Mouse (Mus musculus) fibroblast of lung, adult 2 months (primary cell): ENCODE data around the gene Fosl2.
"Not testable (repeated sequence)": the region's sequence is repeated elsewhere in the genome, so short reads cannot be mapped to it uniquely, and the experiment has no call there.

Experiments
- DNase-seq: peaks from one replicate; pipeline ENCODE4 v3.0.0-alpha.2; 2011; ENCODE audit warnings: low read depth

Gene Fosl2

DNA sequence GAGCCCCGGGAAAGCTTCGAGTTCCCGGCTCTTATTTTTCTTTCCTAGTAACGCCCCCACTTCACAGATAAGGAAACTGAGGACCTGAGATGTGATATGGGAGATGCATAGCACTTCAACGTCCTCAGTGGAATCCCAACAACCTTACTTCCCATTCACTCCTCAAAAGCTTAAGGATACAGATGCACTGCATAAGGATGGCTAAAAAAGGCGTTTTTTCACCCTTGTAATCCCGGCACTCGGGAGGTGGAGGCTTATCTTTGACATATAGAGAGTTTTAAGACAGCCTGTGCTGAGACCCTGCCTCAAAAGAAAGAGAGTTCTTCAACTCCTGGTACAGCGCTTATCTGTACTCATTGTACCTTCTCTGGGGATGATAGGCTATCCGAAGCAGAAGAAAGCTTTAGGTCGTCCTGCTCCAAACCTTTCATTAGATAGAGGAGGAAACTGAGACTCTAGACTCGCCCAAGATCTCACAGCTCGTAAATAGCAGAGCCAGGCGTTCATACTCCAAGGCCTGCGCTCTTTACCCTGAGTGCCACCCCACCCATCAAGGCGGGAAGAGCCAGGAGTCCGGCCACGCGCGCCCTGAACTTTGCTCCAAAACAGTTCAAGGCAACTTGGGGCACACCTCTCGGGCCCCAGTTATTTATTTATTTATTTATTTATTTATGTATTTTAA lies 1.4 kb upstream of the Fosl2 start:
- no peak for DNase-seq

DNA sequence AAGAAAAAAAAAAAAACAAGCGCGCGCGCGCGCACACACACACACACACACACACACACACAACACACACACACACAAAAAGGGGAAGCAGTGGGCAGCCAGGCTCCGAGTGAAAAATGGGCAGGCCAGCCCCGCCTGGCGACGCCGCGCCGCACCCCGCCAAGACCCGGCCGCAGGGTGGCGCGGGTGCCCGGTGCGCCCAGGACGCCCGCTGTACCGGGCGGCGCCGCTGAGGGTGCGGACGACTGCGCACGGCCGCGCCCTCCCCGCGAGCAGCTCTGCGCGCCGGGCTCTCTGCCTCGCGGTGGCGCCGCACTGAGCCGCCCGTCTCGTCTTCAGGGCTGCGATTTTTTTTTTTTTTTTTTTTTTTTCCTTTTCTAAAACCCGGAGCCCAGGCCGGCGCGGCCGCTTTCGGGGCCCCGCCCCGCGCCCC lies 682 bp upstream of the Fosl2 start:
- DNase-seq: no peak

DNA sequence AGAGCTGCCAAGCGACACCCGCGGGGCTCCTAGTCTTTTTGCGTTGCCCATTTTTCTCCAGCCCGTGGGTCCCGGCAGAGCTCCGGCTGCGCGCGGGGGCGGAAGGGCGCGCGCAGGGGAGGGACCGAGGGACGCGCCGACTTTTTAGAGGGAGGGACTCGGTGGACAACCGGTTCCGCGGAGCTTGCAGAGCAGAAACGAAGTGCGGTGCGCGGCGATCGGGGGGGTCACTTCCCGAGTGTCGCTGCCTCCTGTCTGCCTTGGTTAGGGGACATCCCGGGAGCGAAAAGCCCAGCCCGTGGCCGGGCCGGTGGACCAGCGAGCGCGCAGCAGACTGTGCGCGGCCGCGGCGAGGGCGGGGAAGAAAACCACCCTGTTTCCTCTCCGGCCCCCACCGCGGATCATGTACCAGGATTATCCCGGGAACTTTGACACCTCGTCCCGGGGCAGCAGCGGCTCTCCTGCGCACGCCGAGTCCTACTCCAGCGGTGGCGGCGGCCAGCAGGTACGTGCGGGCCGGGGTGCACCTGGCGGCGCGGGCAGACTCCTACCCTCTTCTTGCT lies 781 bp downstream of the Fosl2 start:
- DNase-seq: no peak

DNA sequence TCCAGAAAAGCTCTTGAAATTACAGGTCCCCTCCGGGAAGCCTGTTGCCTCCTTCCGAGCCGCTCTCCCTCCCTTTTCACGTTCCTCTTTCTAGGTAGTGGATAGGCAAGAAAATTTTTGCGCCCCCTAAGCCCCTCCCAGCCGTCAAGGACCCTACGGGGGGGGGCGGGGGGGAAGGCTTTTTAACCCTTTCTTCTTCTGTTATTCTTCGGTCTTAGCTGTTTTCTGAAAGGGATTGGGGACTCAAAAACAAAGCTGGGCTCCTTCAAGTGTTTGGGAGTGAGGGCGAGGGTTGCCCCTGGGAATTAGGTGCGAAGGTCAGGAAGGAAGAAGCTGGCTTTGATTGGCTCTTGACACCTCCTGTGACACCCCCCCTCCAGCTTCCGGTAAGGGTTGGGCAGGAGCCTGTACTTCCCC lies 1.5 kb downstream of the Fosl2 start:
- DNase-seq: no peak

DNA sequence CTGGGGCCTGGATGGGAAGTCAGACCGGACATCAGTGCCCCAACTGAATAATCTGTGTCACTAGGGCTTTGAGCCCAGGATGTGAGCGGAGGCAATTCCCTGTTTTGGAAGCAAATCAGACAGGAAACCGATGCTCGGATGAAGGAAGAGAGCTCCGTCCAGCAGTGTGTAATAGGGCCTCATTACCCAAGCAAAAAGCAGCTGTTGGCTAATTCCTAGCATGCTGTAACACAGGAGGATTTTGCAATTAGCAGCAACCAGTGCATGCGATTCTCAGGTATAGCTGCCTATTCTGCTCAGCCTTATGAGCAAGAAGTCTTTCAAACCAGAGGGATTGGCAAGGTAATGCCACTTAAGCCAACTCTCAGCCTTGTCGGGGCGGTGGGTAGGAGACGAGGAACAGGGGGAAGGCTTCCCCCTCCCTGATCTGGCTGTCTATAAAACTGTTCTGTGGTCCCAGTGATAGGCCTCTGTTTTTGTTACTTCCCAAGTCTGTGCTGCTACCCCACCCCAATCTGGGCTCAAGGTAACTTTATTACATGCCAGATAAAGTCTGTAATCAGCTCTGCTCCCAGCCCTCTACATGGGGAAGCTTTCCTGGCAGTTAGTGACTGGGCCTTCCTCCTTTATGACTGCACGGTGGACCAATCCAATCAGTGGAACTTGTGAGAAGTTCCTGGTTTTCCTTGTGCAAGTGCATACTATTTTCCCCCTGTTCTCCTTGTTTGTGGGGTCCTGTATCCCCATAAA lies 3.0 kb downstream of the Fosl2 start:
- DNase-seq: no peak

DNA sequence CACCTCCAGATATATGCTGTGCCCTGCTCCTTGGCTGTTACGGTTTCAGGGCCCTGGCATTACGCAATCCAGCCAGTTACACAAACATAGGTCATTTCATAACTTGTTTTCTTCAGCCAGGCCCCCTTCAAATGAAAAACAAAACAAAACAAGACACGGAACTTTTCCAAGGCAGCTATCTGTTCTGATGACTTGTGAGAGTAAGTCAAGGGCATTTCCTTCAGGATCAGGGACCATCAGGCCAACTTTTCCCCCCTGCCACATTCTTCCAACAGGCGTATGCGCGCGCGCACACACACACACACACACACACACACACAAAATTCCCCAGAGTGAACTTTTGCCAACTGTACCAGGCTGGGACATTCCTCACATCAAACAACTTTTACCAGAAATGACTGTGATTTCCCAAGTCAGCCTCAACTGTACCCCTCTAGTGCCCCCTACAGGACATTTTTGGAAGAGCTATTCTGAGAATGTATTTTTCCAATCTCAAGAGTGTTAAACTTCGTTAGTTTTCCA lies 4.0 kb downstream of the Fosl2 start:
- DNase-seq: peak; percentile 66

DNA sequence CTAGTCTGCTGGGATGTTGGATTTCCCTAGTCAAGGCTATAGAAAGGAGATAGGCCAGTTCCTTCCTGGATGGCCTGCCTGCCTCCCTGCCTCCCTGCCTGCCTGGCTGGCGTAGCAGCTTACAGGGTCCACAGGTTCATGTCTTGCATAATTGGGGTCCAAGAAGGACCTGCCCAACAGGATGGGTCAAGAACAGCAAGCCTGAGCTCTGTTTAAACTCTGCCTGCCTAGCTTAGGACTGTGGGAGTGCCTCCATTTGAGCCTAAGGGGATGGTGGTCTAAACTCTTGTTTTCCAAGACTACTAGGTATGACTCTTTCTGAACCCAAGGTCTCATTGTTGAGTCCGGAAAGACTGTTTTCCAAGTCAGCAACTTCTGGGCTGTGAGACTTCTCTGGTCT lies 6.3 kb downstream of the Fosl2 start:
- DNase-seq: no peak

DNA sequence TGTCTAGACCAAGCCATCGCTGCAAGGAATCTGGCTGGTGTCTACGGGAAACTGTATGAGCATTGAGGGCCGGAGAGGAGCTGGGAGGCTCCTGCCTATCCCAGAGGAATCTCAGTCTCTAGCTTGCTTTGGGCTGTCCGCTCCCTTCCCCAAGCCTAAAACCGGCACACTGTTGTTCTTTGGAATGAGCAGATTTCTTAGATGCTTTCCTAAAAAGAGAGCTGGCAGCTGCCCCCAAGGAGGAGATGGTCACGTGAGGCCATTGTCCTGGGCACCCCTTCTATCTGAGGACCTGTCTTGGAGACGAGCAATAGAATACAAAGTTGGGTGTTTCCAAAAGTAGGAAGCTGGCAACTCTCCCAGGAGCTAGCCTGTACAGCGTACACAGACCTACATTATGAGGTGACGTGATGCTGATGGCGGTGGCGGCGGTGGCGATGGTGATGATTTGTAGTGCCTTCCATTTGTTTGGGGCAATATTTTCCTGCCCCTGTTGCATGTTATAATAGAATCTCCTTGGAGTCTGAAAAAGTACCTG lies 7.9 kb downstream of the Fosl2 start:
- no peak for DNase-seq

DNA sequence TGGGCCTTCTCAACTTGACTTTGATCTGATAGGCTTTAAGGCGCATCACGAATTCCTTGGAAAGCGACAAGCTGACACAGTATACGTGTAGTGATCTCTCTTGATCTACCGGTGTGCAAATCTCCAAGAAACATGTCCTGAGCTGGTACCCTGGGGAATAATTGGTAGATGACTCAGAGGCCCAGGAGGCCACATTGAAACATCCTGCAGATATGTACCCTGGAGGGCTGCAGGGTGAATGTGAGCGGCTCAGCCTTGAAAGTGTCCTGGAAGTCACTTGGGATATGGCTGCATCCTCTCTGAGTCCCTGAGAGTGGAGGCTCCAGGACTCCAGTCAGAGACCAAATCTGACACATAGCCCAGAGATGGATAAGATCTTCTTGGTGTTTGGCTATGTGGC lies 10.7 kb downstream of the Fosl2 start:
- no peak for DNase-seq

DNA sequence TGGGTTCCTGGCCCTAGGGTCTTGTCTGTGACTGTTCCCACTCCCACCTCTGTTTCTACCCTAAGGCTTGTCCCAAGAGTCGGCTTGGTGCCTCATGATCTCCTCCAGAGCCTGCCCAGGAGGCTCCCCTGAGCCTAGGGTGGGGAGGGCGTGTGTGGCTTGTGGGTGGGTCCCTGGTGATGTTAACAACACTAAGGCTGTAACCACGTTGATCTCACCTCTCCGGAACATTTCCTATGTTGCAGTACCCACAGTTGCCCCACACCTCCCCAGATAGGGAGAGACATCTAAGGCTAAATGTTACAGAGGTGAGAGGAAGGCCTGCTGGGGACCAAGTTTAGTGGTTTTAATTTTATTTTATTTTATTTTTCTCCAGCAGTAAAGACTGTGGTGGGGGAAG lies 13.0 kb downstream of the Fosl2 start:
- no peak for DNase-seq

DNA sequence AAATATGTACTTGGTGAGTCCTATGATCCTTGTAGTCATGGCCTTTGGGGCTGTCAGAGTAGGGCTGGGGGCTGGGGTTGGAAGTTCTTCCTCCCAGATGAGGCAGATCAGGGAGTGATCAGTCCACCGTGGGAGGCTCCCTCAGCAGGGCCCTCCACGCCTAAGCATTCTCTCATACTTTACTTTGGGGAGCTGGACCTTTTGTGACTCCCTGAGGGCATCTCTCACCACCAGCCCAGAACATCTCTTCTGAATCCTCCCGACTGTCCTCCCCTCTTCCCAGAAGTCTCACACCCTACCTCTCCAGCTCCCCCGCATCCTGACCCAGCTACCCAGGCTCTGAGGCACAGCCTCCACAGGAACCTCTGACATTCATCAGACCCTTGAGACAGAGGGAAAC lies 15.6 kb downstream of the Fosl2 start:
- no peak for DNase-seq

DNA sequence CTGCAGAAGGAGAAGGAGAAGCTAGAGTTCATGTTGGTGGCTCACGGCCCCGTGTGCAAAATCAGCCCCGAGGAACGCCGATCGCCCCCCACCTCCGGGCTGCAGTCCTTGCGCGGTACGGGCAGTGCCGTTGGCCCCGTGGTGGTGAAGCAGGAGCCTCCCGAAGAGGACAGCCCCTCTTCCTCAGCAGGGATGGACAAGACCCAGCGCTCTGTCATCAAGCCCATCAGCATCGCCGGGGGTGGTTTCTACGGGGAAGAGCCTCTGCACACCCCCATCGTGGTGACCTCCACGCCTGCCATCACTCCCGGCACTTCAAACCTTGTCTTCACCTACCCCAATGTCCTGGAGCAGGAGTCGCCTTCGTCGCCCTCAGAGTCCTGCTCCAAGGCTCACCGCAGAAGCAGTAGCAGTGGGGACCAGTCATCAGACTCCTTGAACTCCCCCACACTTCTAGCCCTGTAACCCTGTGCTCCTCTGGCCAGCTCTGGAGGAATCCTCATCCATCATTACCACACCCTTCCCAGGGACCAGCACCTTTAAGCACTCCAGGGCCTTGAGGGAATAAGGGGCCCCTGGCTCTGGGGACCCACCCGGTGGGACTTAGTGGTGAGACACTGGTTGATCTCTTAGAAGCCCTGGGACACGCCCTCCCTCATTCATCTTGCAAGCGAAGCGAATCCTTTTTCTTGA lies 17.3 kb downstream of the Fosl2 start:
- DNase-seq: no peak

DNA sequence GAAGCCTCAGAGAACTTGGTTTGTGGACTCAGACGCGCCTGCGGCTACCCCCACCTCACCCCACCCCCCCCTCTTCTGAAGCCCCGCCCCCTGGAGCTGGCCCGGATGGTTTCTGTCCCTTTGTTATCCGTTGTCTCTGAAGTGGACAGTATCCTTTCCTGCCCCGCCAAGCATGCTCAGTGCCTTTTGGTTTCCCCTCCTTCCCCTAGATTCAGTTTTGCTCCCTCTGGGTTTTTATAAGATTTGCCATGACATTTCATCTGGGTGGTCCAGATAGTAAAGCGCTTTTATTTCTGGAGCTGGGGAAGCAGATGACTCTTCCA lies 17.8 kb downstream of the Fosl2 start:
- DNase-seq: no peak

DNA sequence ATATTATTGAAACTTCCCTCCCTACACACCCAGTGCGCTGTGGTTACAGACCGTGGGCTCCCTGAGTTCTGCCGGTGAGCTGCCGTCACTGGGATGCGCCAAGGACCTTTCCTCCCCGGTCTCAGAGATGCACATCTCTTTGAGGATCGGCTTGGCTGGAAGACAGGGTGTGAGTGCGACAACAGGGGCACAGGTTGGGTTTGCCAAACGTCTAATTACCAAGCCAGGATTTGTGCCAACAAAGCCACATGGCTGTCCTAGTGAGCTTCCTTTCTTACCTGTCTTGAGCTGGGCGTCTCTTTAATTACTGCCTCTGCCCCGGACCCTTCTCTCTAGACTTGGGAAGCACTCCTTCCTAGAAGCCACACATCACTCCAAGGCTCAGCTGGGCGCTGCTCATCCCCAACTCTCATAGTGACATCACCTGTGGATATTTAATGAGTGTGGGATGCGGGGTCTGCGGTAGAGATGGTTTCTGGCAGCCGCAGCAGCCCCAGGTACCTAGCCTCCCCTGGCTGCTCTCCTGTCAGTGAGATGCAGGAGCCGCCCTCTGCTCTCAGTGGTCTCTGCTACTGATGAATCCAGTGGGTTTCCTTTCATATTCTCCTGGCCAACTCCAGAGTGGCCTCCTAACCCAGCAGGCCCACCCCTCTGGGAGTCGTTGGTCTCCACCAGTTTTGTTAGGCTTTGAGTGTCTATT lies 18.3 kb downstream of the Fosl2 start:
- no peak for DNase-seq

DNA sequence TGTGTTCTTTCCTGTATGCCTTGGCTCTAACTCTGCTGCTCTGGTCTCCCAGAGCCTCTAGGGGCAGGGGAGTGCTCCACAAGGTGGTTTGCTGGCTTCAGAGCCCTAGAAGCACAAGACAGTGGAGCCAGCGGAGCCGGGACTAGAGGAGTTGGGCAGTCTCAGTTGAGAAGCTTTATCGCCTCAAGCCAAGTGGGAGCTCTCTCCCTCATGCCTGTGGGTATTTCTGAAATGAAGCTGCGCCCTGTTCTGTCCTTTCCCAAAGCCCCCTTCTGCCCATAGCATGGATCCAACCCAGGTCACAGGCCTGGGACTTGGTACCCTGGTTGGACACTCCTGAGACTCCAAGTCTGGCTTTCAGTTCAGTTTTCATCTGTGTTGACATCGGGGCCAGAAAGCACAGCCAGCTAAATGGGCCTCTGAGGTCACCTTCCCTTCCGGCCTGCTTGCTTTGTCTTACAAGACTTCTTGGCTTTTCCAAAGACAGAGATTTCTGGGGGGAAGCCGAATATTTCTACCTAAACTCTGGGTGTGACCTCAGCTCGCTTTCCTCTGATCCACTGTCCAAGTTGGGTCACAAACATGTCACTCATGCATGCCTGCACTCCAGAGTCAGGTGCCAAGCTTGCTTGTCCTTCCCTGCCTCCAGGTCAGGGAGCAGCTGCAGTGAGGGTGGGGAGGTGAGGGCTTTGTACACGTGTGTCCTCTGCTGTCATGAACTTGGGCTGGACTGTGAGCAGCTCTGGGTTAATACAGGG lies 19.5 kb downstream of the Fosl2 start:
- DNase-seq: no peak

DNA sequence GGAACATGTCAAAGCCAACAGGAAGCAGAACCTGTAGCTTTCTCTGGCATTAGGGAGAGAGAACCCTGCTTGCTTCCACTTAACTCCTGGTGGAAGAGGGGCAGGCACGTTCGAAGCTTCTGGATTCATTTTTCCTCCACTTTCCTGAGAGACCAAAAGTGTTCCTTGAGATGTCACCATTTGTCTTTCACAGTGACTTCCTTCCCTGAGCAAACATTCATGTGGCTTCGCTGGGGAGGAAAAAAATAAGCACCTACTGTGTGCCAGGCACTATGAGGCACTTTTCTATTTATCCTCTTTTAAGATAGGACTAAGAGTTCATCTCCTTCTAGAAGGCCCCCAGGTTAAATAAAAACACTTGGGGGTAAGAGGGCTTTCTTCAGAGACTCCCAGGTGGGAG lies 20.3 kb downstream of the Fosl2 start:
- no peak for DNase-seq

DNA sequence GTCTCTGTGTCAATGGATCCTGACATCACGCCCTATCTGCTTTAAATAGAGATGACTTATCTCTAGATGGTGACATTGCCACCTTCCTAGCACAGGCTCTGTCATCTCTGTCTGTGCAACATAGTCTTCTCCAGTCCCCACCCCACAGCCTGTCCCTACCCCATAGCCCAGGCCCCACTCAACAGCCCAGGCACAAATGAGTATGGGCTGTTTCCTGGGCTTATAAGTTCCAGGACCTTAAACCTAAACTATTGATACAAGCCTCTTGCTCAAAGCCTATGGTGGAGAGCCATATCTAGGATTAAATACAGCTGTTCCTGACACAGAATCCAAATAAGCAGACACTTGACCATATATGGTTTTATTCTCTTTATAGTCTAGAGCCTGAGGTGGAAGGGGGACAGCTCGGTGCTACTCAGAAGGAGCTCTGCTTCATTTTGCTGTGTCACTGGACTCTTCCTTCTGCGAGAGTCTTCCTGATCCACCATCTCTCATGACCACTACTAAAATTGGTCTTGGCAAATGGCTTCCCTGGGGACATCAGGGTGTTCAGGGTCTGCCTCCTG lies 28.0 kb downstream of the Fosl2 start:
- no peak for DNase-seq

DNA sequence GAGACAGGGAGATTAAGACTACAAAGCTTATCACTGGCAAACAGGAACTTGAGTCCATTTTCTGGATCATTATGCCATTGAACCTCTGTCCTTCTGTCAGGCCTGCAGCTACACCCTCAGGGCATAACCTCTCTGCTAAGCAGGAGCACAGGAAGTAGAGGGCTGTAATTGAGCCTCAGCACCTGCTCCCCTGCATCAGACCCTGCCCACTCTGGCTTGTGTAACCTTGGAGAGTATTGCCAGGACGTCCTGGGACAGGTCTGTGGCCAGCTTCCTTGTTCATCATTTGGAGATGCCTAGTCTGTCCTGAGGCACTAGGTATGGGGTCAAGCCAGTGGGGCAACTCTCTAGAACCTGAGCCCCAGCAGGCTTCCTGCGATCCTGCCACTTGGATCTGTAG lies 36.6 kb downstream of the Fosl2 start:
- no peak for DNase-seq

DNA sequence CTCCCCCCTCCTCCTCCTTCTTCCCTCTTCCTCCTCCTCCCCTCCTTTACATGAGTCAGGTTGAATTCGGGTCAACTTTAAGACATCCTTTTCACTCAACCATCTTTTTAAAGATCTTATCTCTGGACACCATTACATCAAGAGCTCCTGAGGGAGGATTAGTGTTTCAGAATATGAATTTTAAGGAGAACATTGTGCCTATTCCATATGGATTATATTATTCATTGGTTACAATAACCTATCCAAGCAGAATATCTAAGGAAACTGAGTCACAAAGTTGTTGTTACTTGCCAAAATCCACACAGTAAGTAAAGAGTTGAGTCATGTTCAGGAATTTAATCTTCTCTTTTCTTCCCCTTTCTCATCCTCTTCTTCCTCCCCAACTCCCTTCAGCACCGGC lies 41.2 kb downstream of the Fosl2 start:
- DNase-seq: no peak

DNA sequence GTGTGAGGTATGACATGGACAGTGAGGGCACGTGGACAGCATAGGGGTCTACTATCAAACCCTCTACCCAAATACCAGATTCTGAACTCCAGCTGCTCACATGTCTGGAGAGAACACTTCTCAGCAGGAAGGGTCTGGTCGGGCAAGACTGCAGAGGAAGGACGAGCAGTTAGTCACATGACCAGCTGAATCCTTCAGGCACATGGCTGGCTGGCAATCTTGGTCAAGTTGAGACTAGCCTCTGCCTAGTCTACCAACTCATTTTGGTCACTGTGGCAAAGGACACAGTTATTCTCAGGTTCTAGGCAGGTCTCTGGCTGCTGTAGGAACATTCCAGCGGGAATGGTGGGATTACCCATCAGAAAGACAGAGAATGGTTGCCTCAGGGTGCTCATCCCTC lies 42.1 kb downstream of the Fosl2 start:
- DNase-seq: no peak

DNA sequence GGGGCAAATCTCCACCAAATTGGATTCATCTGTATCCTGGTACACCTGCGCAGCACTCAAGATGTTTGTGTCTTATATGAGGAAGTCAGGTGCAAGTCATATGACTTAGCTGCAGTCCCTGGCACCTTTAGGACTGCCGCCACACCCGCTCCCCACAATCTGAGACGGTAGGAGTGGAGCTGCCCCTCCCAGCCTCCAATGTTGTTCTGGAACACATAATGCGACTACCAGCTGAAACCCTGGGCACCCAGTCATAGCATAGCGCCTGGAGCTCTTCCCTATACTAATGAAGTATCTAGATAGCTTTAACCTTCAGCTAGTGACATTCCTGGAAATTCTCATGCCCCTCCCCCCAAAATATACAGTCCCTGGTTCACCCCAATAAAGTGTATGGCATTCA lies 43.1 kb downstream of the Fosl2 start:
- DNase-seq: not testable (repeated sequence)
